In genomic region chr2:72016013-72016412, GRCm38 (mm10) we compare ENCODE assay signal across 17 mouse cellular contexts. TPM values are rescaled to one million over a fixed set of nuclear protein-coding genes. Genes with fewer than 3 reads are reported as not detected.
A peak's percentile ranks its signal among the peaks of the same experiment; 100 is the strongest.
DNase-seq lines count a peak whose midpoint lies in the region; ATAC-seq and TF ChIP-seq lines count a peak whose summit lies in the region.
"Had no signal": no experiment of that assay in that cellular context is flagged by ENCODE, and none has a peak within 500 bp of the region (broad histone marks: within the 10 kb centered on the region; RNA-seq: fewer than 3 reads in every experiment).

No protein-coding gene starts in this region.

- peak overlapping the region; percentile 52 for H3K27ac ChIP-seq in cerebellum, adult 2 months (ENCODE audit: insufficient read depth, low read length)
- 0 out of 2 replicates have a peak overlapping the region, but pooled peaks have one; percentile 24 for H3K27ac ChIP-seq in olfactory bulb, adult 2 months (ENCODE audit: insufficient read depth, low read depth, low read length)
- H3K27ac ChIP-seq: gastrocnemius, adult 2 months; kidney, postnatal 0 days; limb, embryonic 12.5 days; neural tube, embryonic 13.5 days had no signal

- 5% methylated on average over 5 of the region's 5 CpGs for WGBS in cerebellum, adult 2 months
- 22% methylated on average over 5 of the region's 5 CpGs for WGBS in olfactory bulb, adult 2 months

- DNase-seq in frontal cortex, postnatal 14 days (ENCODE audit: low spot score in 2 of 2): no peak
- DNase-seq in ovary, adult 18-20 months (ENCODE audit: low spot score): peak; percentile 16
- DNase-seq in ovary, postnatal 14 days (ENCODE audit: low spot score): no peak
- DNase-seq in cerebellum, adult 2 months: peak; percentile 72 to 87
- DNase-seq in kidney, postnatal 10 days: no peak
- DNase-seq: embryo, embryonic 11 days; gastrocnemius, adult 2 months; lung, postnatal 4 days; spleen, adult 18-20 months had no signal

- no peak overlapping the region for H3K4me3 ChIP-seq in cerebellum, adult 2 months (replicated peaks; ENCODE audit: insufficient read depth, low read depth, low read length)
- no peak overlapping the region for H3K4me3 ChIP-seq in olfactory bulb, adult 2 months (ENCODE audit: insufficient read depth, low read depth, low read length)
- H3K4me3 ChIP-seq: gastrocnemius, adult 2 months; limb, embryonic 12.5 days; neural tube, embryonic 13.5 days had no signal

- TF ChIP-seq POLR2A in cerebellum, adult 2 months (IDR thresholded peaks at IDR 0.05; ENCODE audit: borderline replicate concordance, insufficient read depth, low read length): peak; percentile 16; the same call in 1 of the 2 replicates
- TF ChIP-seq POLR2A in olfactory bulb, adult 2 months (IDR thresholded peaks at IDR 0.05; ENCODE audit: insufficient read depth, low read depth, low read length): no peak

- no peak for TF ChIP-seq CTCF in cerebellum, adult 2 months (IDR thresholded peaks at IDR 0.05; ENCODE audit: borderline replicate concordance, insufficient read depth, low read depth, low read length)
- no peak for TF ChIP-seq CTCF in olfactory bulb, adult 2 months (IDR thresholded peaks at IDR 0.05; ENCODE audit: insufficient read depth, low read depth, low read length)

- H3K4me1 ChIP-seq in cerebellum, adult 2 months (ENCODE audit: control insufficient read depth, insufficient read depth, low read length): peaks cover 40% of the 10 kb centered on the region
- H3K4me1 ChIP-seq in olfactory bulb, adult 2 months (ENCODE audit: control insufficient read depth, insufficient read depth, low read length): peaks cover 17% of the 10 kb centered on the region
- H3K4me1 ChIP-seq: limb, embryonic 12.5 days; neural tube, embryonic 13.5 days had no signal

- peak; percentile 99 for ATAC-seq in frontal cortex, adult (ENCODE audit: low TSS enrichment)
- no peak for ATAC-seq in megakaryocyte, adult 5-6 weeks (ENCODE audit: poor library complexity, severe bottlenecking)
- ATAC-seq: midbrain, embryonic 16.5 days had no signal

- no peaks in the 10 kb centered on the region for H3K27me3 ChIP-seq in cerebellum, adult 2 months (ENCODE audit: control insufficient read depth, insufficient read depth, low read length)
- H3K27me3 ChIP-seq: limb, embryonic 12.5 days; neural tube, embryonic 13.5 days had no signal

RNA-seq across cellular contexts. Expression of gene Rapgef4, which starts 35.0 kb away (rescaled TPM):
- 192 and 200 TPM in 2 replicates for polyA plus RNA-seq in cerebellum, adult 2 months (2012; rRNA removed)
- polyA plus RNA-seq in olfactory bulb, adult 2 months (2012; ENCODE audit: insufficient read depth, insufficient read length, low replicate concordance, missing spikeins): not detected in 2 replicates
- total RNA-seq in megakaryocyte, adult 5-6 weeks (2015): 0.98 and 1.3 TPM in 2 replicates
- total RNA-seq in megakaryocyte, adult 5-6 weeks (2017): 0.08 and 0.88 TPM in 2 replicates
- polyA plus RNA-seq: G1E had no signal

Comparison
In these comparisons a context has a peak if more than half of its experiments do, and no peak if none do; other contexts are left out.
1. DNase-seq: peak in ovary, adult 18-20 months (single experiment) and cerebellum, adult 2 months (2 of 2); none in frontal cortex, postnatal 14 days (0 of 2), ovary, postnatal 14 days (single experiment) and kidney, postnatal 10 days (single experiment).